Mouse (Mus musculus) erythroblast, embryonic 14.5 days (primary cell): ENCODE measurements around the gene Ddb2. TPM values are rescaled to one million over a fixed set of nuclear protein-coding genes. Genes with fewer than 3 reads are reported as not detected.

Experiments
- H3K27me3 ChIP-seq: 2 replicates; pipeline ENCODE4 v1.6.1; 2012; ENCODE audit warnings: inconsistent platforms; ENCODE audit not compliant: control insufficient read depth
- H3K36me3 ChIP-seq: 2 replicates; pipeline ENCODE4 v1.6.1; 2012; ENCODE audit warnings: mild to moderate bottlenecking, inconsistent platforms; ENCODE audit not compliant: control insufficient read depth
- H3K4me1 ChIP-seq: 2 replicates; pipeline ENCODE4 v1.6.1; 2012; ENCODE audit warnings: inconsistent platforms; ENCODE audit not compliant: control insufficient read depth
- H3K4me3 ChIP-seq: replicated peaks from 2 replicates; pipeline ENCODE3; 2012; ENCODE audit warnings: moderate library complexity, mild to moderate bottlenecking, inconsistent platforms
- H3K9me3 ChIP-seq: 2 replicates; pipeline ENCODE4 v1.6.1; 2012; ENCODE audit warnings: low read length, inconsistent platforms, mixed read lengths; ENCODE audit not compliant: control insufficient read depth
- GATA1 ChIP-seq: IDR thresholded peaks from 2 replicates; pipeline ENCODE4 v1.6.1; 2012; ENCODE audit warnings: low read length, inconsistent platforms, mixed read lengths
- TAL1 ChIP-seq: IDR thresholded peaks from 3 replicates; pipeline ENCODE4 v1.6.1; 2012; ENCODE audit warnings: low read length, inconsistent platforms, mixed read lengths
- polyA plus RNA-seq: library from polyadenylated mRNA; stranded (reverse); fragments of >175 nt; gene quantifications from 2 replicates; pipeline ENCODE4 v1.2.3, GENCODE M21; 2012

The Ddb2 gene
- polyA plus RNA-seq, 1 experiment = 0.06 TPM

DNA sequence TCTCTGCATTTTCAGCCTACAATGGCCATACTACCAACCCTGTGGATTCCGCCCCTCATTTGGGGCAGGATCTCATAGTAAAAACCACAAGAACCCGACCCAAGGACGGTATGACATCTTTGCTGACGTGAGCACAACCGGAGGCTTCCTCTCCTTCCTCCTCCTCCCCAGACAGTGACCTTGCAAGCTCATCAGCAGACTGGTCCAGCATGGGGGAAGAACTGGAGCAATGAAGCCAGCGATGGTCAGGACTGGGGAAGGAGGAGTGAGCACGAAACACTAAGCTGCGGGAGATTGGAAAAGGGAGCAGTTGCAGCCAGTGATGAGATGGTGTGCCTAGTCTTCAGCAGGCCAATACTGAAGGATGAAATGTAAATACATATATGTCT is 54.8 kb downstream of the Ddb2 start:
- Histone ChIP-seq H3K9me3 (no peaks in the 10 kb centered on the region), H3K36me3 (peaks cover 10% of the 10 kb centered on the region), H3K27me3 (peaks cover 16% of the 10 kb centered on the region), H3K4me3 (peak overlapping the region; percentile 85), H3K4me1 (peaks cover 33% of the 10 kb centered on the region)
- TF ChIP-seq TAL1 (no peak), GATA1 (no peak)

DNA sequence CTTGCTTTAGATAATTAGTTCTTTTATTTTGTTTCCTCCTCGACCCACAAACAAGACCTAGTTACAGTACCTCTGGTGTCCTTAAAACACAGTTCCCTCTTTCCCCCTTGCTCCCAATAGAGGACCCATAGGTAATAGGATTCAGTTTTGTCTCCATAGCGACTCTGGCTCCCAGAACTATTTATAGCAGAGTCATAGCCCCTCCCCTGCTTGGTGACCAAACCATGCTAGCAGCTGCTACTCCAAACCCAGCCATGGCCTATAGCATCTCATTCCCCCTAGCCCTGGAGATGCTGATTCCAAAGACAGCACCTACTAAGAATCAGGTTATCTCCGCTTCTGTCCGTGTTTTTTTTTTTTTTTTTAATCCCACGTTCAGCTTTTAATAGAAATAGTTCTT is 56.1 kb downstream of the Ddb2 start:
- H3K4me3 ChIP-seq = no peak overlapping the region
- H3K9me3 ChIP-seq = no peaks in the 10 kb centered on the region
- TF ChIP-seq GATA1 (no peak), TAL1 (no peak)
- H3K36me3 ChIP-seq = peaks cover 23% of the 10 kb centered on the region
- H3K4me1 ChIP-seq = peaks cover 33% of the 10 kb centered on the region
- peaks cover 16% of the 10 kb centered on the region for H3K27me3 ChIP-seq

DNA sequence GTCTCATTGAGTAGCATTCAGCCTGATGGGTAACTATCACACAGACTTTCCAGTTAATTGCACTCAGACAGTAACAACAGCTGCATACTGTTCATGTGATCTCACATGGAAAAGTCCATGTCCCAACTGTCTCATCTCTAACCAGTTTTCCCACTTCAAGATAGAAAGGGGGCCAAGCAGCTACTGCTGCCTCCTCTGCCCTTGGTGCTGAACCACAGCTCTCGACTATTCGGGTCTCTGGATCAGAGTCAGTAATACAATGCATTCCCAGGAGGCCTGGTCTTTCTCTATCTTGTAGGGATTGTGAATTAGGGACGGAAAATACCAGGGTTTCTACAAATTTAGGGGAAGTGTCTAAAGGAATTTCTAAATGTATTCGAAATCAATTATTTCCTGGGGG is 57.0 kb downstream of the Ddb2 start:
- Histone ChIP-seq H3K36me3 (peaks cover 28% of the 10 kb centered on the region), H3K27me3 (peaks cover 16% of the 10 kb centered on the region), H3K4me1 (peaks cover 33% of the 10 kb centered on the region), H3K4me3 (no peak overlapping the region), H3K9me3 (no peaks in the 10 kb centered on the region)
- no peak for TF ChIP-seq GATA1

DNA sequence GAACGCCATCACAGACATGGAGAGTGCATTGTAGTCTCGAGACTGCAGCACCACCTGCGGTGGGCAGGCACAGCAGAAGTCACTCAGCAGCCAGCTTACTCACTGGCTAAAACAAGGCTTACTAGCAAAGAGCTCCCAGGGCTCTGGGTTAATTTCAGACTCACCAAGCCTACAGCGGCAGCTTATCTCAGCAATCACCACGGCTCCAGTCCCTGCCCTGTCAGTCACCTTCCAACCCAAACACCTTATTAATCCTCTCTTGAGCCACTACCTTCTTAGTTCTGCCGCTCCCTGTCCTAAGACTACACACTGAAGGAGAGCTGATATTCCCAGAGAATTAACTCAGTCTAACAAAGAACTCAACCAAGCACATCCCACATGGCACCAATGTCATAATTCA is 60.5 kb downstream of the Ddb2 start:
- TF ChIP-seq TAL1 (no peak), GATA1 (no peak)
- Histone ChIP-seq H3K36me3 (peaks cover 47% of the 10 kb centered on the region), H3K27me3 (peaks cover 2% of the 10 kb centered on the region), H3K9me3 (no peaks in the 10 kb centered on the region), H3K4me3 (no peak overlapping the region), H3K4me1 (peaks cover 2% of the 10 kb centered on the region; the same call in 1 of the 2 replicates)

DNA sequence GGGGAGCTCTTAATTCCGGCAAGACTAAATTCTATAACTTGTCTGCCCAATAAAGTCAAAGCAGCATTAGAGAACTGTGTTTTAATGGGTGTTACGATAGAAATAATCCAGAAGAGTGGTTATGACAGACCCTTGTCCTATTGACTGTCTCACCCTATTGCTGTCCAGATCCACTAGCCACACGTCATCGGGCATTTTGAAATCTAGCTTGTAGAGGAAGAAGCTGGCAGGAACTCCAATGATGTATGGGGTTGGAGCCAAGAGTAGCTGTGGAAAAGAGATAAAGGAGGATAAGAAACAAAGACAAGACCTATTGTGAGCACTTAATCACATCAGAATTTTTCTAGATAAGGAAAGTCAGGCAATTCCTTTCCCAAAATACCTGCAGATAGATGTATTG is 61.3 kb downstream of the Ddb2 start:
- no peaks in the 10 kb centered on the region for H3K27me3 ChIP-seq
- H3K9me3 ChIP-seq = no peaks in the 10 kb centered on the region
- no peaks in the 10 kb centered on the region for H3K4me1 ChIP-seq
- TF ChIP-seq TAL1 (no peak), GATA1 (no peak)
- H3K36me3 ChIP-seq = peaks cover 47% of the 10 kb centered on the region
- no peak overlapping the region for H3K4me3 ChIP-seq

DNA sequence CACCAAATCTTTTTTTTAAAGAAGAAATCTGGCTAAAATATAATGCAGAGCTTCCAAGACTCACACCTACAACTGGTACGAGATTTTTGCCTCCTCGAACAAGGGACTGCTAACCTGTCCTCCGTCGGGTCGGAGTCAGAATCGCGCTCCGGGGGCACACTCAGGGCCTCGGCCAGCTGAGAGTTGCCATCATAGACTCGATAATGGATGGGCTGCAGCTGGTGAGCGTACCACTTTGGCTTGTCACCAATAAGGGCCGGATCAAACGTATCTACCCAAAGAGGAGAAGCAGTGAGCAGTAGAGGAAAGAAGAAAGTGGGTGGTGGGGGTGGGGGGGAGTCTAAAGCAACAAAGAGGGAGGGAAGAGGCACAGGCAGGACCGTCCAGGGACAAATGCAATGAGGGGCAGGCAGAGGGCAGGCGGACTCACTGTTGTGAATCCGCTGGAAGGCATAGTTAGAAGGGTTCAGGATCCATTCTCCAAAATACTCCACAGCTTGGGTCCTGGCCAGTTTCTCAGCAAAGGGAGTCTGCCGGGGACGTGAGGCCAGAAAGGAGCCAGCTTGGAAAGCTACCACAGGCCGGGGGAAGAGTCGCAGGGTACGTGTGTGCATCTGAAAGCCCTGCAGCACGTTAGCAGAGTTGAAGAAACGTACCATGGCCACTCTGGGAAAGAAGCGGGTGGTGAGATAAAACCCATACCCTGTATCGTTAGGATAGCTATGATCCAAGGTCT is 67.0 kb downstream of the Ddb2 start:
- Histone ChIP-seq H3K36me3 (peaks cover 60% of the 10 kb centered on the region), H3K4me3 (no peak overlapping the region), H3K27me3 (no peaks in the 10 kb centered on the region), H3K9me3 (no peaks in the 10 kb centered on the region), H3K4me1 (peaks cover 10% of the 10 kb centered on the region)
- TF ChIP-seq GATA1 = no peak
- TF ChIP-seq TAL1 = no peak

DNA sequence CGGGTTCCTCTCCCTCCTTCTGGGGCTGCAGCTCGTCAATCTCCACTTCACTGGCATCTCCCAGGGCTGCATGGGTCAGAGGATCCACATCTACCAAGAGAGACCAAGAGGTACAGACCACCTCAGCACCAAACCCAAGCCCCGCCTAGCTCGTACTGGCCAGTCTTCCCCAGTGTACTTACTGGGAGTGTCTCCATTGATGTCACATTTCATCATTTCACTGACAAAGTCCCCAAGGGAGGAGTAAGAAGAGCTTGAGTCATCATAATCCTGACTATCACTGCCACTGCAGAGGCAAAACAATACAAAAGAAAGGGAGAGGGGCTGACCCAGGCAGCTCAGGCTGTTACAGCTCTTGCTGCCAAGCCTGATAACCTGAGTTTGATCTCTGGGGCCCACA is 69.2 kb downstream of the Ddb2 start:
- Histone ChIP-seq H3K27me3 (no peaks in the 10 kb centered on the region), H3K4me3 (no peak overlapping the region), H3K4me1 (peaks cover 25% of the 10 kb centered on the region), H3K9me3 (no peaks in the 10 kb centered on the region), H3K36me3 (peaks cover 64% of the 10 kb centered on the region)
- TF ChIP-seq GATA1 (no peak), TAL1 (no peak)

DNA sequence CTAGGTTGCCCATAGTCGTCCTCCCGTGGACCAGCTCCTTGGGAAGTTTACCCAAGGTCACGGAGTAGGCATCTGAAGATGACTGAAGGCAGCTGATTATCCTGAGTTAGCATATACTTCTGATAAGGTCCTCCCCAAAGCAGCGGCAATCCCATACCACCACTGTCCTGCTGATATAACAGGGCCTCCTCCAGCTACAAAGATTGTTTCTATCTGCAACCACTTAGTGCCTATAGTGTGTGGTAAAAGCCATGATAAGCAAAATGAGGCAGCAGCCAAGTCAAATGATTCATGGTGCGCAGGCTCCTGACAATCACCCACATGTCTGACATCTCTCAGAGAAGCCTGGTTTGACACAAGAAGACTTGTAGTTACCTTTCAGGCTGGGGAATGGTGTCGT is 71.8 kb downstream of the Ddb2 start:
- peaks cover 25% of the 10 kb centered on the region for H3K4me1 ChIP-seq
- no peak overlapping the region for H3K4me3 ChIP-seq
- H3K9me3 ChIP-seq = no peaks in the 10 kb centered on the region
- TF ChIP-seq GATA1 (no peak), TAL1 (no peak)
- H3K36me3 ChIP-seq = peaks cover 74% of the 10 kb centered on the region
- no peaks in the 10 kb centered on the region for H3K27me3 ChIP-seq

DNA sequence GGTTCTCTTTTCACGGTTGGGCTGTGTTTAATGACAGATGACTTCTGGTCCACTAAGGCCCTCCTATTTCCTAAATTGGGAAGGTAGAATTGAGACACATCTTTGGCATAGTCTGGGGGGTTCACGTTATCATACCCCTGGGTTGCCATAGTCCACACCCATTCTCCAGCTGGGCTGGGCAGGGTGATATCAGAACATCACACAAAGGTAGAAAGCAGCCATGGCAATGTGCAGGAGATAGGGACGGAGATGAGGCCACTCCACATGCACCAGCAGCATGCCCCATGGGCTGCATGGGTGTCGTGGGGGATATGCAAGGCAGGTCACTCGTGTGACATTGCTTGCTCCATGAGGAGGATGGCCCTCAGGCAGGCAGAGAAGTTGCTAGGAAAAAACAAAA is 73.2 kb downstream of the Ddb2 start:
- Histone ChIP-seq H3K9me3 (no peaks in the 10 kb centered on the region), H3K36me3 (peaks cover 74% of the 10 kb centered on the region), H3K27me3 (no peaks in the 10 kb centered on the region), H3K4me1 (peaks cover 25% of the 10 kb centered on the region), H3K4me3 (no peak overlapping the region)
- no peak for TF ChIP-seq TAL1
- TF ChIP-seq GATA1 = no peak

DNA sequence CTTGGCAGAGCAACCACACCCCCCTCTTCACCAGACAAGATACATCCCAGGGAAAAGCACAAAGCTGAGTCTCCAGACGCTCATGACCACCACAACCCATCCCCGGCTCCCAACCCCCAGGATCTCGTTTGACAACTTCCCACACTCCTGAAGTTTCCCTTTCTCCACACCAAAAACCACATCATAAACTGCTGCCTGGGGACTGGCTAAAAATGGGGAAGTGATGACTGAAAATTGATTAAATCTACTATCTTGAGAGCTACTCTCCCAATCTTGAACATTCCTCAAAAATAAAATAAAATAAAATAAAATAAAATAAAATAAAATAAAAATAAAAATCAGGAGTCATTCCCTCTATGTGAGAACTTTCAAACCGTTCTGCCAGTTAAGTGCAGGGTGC is 73.8 kb downstream of the Ddb2 start:
- H3K27me3 ChIP-seq = no peaks in the 10 kb centered on the region
- H3K4me3 ChIP-seq = no peak overlapping the region
- no peaks in the 10 kb centered on the region for H3K9me3 ChIP-seq
- H3K36me3 ChIP-seq = peaks cover 76% of the 10 kb centered on the region
- peaks cover 25% of the 10 kb centered on the region for H3K4me1 ChIP-seq
- TF ChIP-seq GATA1 (no peak), TAL1 (no peak)

Other genes with a start within 250 kb of the Ddb2 start
- gene Rapsn, start 201.4 kb downstream of the Ddb2 start, polyA plus RNA-seq = 0.09 TPM in 1 of 2 replicates, not detected in the other
- 22.2 and 22.3 TPM in 2 replicates for gene Psmc3, start 183.0 kb downstream of the Ddb2 start, polyA plus RNA-seq
- 1.4 and 2.0 TPM in 2 replicates for gene Slc39a13, start 166.6 kb downstream of the Ddb2 start, polyA plus RNA-seq
- 0.76 and 0.83 TPM in 2 replicates for gene Spi1, start 154.6 kb downstream of the Ddb2 start, polyA plus RNA-seq
- gene Mybpc3, start 118.8 kb downstream of the Ddb2 start, polyA plus RNA-seq = 0.01 TPM in 1 of 2 replicates, not detected in the other
- 0.56 and 0.60 TPM in 2 replicates for gene Madd, start 53.1 kb downstream of the Ddb2 start, polyA plus RNA-seq
- gene Nr1h3, start 34.1 kb downstream of the Ddb2 start, polyA plus RNA-seq = 0.18 and 0.50 TPM in 2 replicates
- gene Acp2, start 34.1 kb downstream of the Ddb2 start, polyA plus RNA-seq = 0.16 and 0.23 TPM in 2 replicates
- gene Pacsin3, start 19.0 kb upstream of the Ddb2 start, polyA plus RNA-seq = 0.20 TPM in 1 of 2 replicates, not detected in the other
- gene Arfgap2, start 28.0 kb upstream of the Ddb2 start, polyA plus RNA-seq = 3.5 and 3.7 TPM in 2 replicates
- gene 1110051M20Rik, start 207.7 kb upstream of the Ddb2 start, polyA plus RNA-seq = 0.09 and 0.18 TPM in 2 replicates
- not detected in 2 replicates for gene Lrp4, start 220.5 kb upstream of the Ddb2 start, polyA plus RNA-seq